Mouse (Mus musculus): ENCODE results near the gene Boc. TPM values are rescaled to one million over a fixed set of nuclear protein-coding genes. Genes with fewer than 3 reads are reported as not detected.

Gene Boc
- total and polyA plus RNA-seq, 3 experiments = 3.5 to 5.6 (median 4.2) TPM

- 91% methylated on average over 2 of the region's 2 CpGs for WGBS
- Histone ChIP-seq H3K4me3 (no peak overlapping the region), H3K36me3 (ENCODE audit: control insufficient read depth, insufficient read depth, low read length) (0 out of 2 replicates have a peak, but pooled peaks cover 2% of the 10 kb centered on the region), H3K9ac (ENCODE audit: low read depth, low read length) (no peak overlapping the region), H3K4me1 (ENCODE audit: control insufficient read depth, insufficient read depth, low read length) (peaks cover 3% of the 10 kb centered on the region), H3K79me2 (replicated peaks; ENCODE audit: control insufficient read depth, insufficient read depth, low read length) (0 out of 2 replicates have a peak, but pooled peaks cover 2% of the 10 kb centered on the region), H3K27me3 (ENCODE audit: control insufficient read depth, insufficient read depth, low read length) (no peaks in the 10 kb centered on the region), H3K27ac (no peak overlapping the region)
- DNase-seq = no peak
- no peak for TF ChIP-seq EP300 (IDR thresholded peaks at IDR 0.05; ENCODE audit: insufficient read depth, low read depth, low read length)
- TF ChIP-seq CTCF (IDR thresholded peaks at IDR 0.05) = no peak
- no peak for TF ChIP-seq POLR2A (IDR thresholded peaks at IDR 0.05; ENCODE audit: insufficient read depth, low read depth, low read length)
- intact Hi-C loops (cut with DNase I) = no loop called here
Measured at GRCm38 (mm10) chr16:44552036-44552435, 6.7 kb downstream of the Boc start.

- DNase-seq = no peak
- TF ChIP-seq POLR2A (IDR thresholded peaks at IDR 0.05; ENCODE audit: insufficient read depth, low read depth, low read length) (no peak), CTCF (IDR thresholded peaks at IDR 0.05) (no peak), EP300 (IDR thresholded peaks at IDR 0.05; ENCODE audit: insufficient read depth, low read depth, low read length) (no peak)
- 62% methylated on average over 5 of the region's 5 CpGs for WGBS
- Histone ChIP-seq H3K79me2 (replicated peaks; ENCODE audit: control insufficient read depth, insufficient read depth, low read length) (0 out of 2 replicates have a peak, but pooled peaks cover 2% of the 10 kb centered on the region), H3K4me1 (ENCODE audit: control insufficient read depth, insufficient read depth, low read length) (peaks cover 3% of the 10 kb centered on the region), H3K9ac (ENCODE audit: low read depth, low read length) (no peak overlapping the region), H3K4me3 (no peak overlapping the region), H3K27me3 (ENCODE audit: control insufficient read depth, insufficient read depth, low read length) (no peaks in the 10 kb centered on the region), H3K27ac (no peak overlapping the region), H3K36me3 (ENCODE audit: control insufficient read depth, insufficient read depth, low read length) (0 out of 2 replicates have a peak, but pooled peaks cover 2% of the 10 kb centered on the region)
- intact Hi-C loops (cut with DNase I) = no loop called here
Measured at GRCm38 (mm10) chr16:44551491-44551890, 7.2 kb downstream of the Boc start.

- H3K27me3 ChIP-seq (ENCODE audit: control insufficient read depth, insufficient read depth, low read length) = no peaks in the 10 kb centered on the region
- H3K9ac ChIP-seq (ENCODE audit: low read depth, low read length) = no peak overlapping the region
- no peak for TF ChIP-seq EP300 (IDR thresholded peaks at IDR 0.05; ENCODE audit: insufficient read depth, low read depth, low read length)
- no peak for TF ChIP-seq POLR2A (IDR thresholded peaks at IDR 0.05; ENCODE audit: insufficient read depth, low read depth, low read length)
- 0 out of 2 replicates have a peak, but pooled peaks cover 2% of the 10 kb centered on the region for H3K79me2 ChIP-seq (replicated peaks; ENCODE audit: control insufficient read depth, insufficient read depth, low read length)
- no peak overlapping the region for H3K4me3 ChIP-seq
- no peak for DNase-seq
- peaks cover 3% of the 10 kb centered on the region for H3K4me1 ChIP-seq (ENCODE audit: control insufficient read depth, insufficient read depth, low read length)
- no peak overlapping the region for H3K27ac ChIP-seq
- H3K36me3 ChIP-seq (ENCODE audit: control insufficient read depth, insufficient read depth, low read length) = no peaks in the 10 kb centered on the region
- intact Hi-C loops (cut with DNase I) = no loop called here
- WGBS = 31% methylated on average over 5 of the region's 5 CpGs
Measured at GRCm38 (mm10) chr16:44550843-44551242, 7.9 kb downstream of the Boc start.

GRCm38 (mm10) chr16:44549867-44550679, 8.6 kb downstream of the Boc start:
- H3K36me3 ChIP-seq (ENCODE audit: control insufficient read depth, insufficient read depth, low read length) = no peaks in the 10 kb centered on the region
- H3K9ac ChIP-seq (ENCODE audit: low read depth, low read length) = no peak overlapping the region
- H3K27me3 ChIP-seq (ENCODE audit: control insufficient read depth, insufficient read depth, low read length) = no peaks in the 10 kb centered on the region
- WGBS = 57% methylated on average over 7 of the region's 7 CpGs
- no peak overlapping the region for H3K27ac ChIP-seq
- H3K79me2 ChIP-seq (replicated peaks; ENCODE audit: control insufficient read depth, insufficient read depth, low read length) = 0 out of 2 replicates have a peak, but pooled peaks cover 2% of the 10 kb centered on the region
- no peak overlapping the region for H3K4me3 ChIP-seq
- no peak for TF ChIP-seq POLR2A (IDR thresholded peaks at IDR 0.05; ENCODE audit: insufficient read depth, low read depth, low read length)
- no peak for DNase-seq
- H3K4me1 ChIP-seq (ENCODE audit: control insufficient read depth, insufficient read depth, low read length) = peaks cover 5% of the 10 kb centered on the region
- intact Hi-C loops (cut with DNase I) = no loop called here

GRCm38 (mm10) chr16:44549381-44549780, 9.3 kb downstream of the Boc start:
- DNase-seq = no peak
- 0 out of 2 replicates have a peak, but pooled peaks cover 2% of the 10 kb centered on the region for H3K79me2 ChIP-seq (replicated peaks; ENCODE audit: control insufficient read depth, insufficient read depth, low read length)
- H3K27me3 ChIP-seq (ENCODE audit: control insufficient read depth, insufficient read depth, low read length) = no peaks in the 10 kb centered on the region
- intact Hi-C loops (cut with DNase I) = no loop called here
- no peaks in the 10 kb centered on the region for H3K36me3 ChIP-seq (ENCODE audit: control insufficient read depth, insufficient read depth, low read length)
- WGBS = 76% methylated on average over 6 of the region's 6 CpGs
- H3K4me1 ChIP-seq (ENCODE audit: control insufficient read depth, insufficient read depth, low read length) = peaks cover 5% of the 10 kb centered on the region
- no peak overlapping the region for H3K27ac ChIP-seq
- H3K4me3 ChIP-seq = no peak overlapping the region
- H3K9ac ChIP-seq (ENCODE audit: low read depth, low read length) = no peak overlapping the region
- TF ChIP-seq CTCF (IDR thresholded peaks at IDR 0.05) (no peak), POLR2A (IDR thresholded peaks at IDR 0.05; ENCODE audit: insufficient read depth, low read depth, low read length) (no peak), EP300 (IDR thresholded peaks at IDR 0.05; ENCODE audit: insufficient read depth, low read depth, low read length) (no peak)

- intact Hi-C loops (cut with DNase I) = no loop called here
- 88% methylated on average over 1 of the region's 1 CpGs for WGBS
- H3K4me3 ChIP-seq = no peak overlapping the region
- H3K27me3 ChIP-seq (ENCODE audit: control insufficient read depth, insufficient read depth, low read length) = no peaks in the 10 kb centered on the region
- peaks cover 7% of the 10 kb centered on the region for H3K4me1 ChIP-seq (ENCODE audit: control insufficient read depth, insufficient read depth, low read length)
- TF ChIP-seq EP300 (IDR thresholded peaks at IDR 0.05; ENCODE audit: insufficient read depth, low read depth, low read length) = no peak
- H3K9ac ChIP-seq (ENCODE audit: low read depth, low read length) = no peak overlapping the region
- no peak overlapping the region for H3K27ac ChIP-seq
- no peaks in the 10 kb centered on the region for H3K79me2 ChIP-seq (replicated peaks; ENCODE audit: control insufficient read depth, insufficient read depth, low read length)
- H3K36me3 ChIP-seq (ENCODE audit: control insufficient read depth, insufficient read depth, low read length) = no peaks in the 10 kb centered on the region
- DNase-seq = no peak
Measured at GRCm38 (mm10) chr16:44547976-44548375, 10.7 kb downstream of the Boc start.

Data from heart, adult 2 months (tissue).